Mouse (Mus musculus): ENCODE measurements at regions not wholly inside any gene's neighbourhood (a gene's known extent, or its start where the extent isn't known, plus 50 kb on each side); places are given as distances from the start of the nearest gene placed in this dataset.

- DNase-seq = no peak
These were observed 56.2 kb downstream of the Rpl36a-ps1 start for GRCm38 (mm10) chr14:98937933-98938332.

DNA sequence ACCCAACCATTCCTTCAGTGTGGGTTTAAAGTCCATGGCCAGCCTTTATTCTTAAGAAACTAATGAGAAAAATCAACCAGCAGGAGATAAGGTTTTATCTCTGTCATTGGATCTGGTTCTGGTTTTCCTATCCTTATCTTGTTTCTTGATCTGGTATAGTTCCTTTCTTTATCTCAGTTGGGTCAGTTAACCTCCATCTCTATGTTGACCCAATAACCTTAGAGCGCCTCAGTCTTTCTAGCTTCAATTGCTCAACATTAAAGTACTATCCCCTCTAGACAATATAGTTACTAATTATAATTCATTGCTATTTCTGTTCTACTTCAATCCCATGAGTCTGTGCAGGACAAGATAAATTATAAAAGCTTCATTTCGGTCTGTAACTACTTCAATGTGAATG, 56.7 kb downstream of the Rpl36a-ps1 start:
- no peak for DNase-seq

DNA sequence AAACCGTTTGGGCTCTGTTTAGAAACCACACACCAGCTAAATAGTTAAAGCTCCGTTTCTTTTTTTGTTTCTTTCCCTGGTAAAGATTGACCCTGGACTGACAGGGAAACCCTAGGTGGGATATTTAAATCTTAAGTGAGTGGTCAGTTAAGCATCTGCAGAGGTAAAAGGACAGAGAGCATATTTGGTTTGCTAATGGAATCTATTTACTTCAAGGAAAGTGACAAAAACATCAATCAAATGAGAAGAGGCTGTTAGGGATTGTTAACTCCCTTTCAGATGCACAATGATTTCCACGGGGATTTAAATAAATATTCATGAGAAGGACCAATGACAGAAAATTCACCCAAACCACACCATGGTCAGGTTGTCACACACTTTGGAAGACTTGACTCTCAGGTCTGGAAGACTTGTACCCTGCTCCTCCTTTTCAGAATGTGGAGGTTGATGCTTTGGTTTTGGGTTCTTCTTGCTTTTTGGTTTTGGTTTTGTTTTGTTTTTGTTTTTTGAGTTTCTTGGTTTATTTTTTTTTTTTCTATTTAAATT, 60.7 kb downstream of the Rpl36a-ps1 start:
- DNase-seq = no peak

GRCm38 (mm10) chr14:98929276-98929675, 64.8 kb downstream of the Rpl36a-ps1 start:
- no peak for DNase-seq

DNA sequence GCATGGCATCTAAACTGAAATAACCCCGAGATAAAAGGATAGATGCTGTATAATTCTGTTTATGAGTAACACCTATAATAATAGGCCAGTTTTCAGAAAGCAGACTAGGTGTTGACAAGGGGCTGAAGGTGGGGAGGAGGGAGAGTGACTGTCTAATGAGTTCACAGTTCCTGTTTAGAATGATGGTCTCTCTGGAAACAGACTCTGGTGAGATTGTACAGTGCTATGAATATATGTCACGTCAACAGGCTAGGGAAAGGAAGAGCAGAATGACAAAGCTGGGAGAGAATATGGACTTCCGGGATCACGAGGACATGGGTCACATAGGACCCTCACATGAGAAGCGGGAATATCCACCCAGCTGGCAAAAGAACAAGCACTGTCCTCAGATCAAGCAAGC, 85.9 kb downstream of the Rpl36a-ps1 start:
- DNase-seq = no peak

DNA sequence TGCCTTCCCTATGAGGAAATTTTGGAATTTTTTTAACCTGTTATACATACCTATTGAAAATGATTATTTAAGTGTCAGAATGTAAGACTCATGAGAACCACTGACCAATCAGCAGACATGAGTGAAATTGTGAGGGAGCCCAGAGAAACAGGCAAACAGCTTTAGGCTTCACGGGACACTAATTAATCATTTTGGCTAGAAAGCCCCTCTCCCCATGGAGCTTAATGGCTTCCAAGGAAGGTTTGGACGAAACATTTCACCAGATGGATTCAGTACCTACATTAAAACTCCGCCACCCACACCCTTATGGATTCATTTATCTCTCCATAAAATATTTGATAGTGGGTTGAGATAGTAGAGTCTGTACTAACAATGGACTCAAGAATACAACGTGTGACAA, 95.2 kb downstream of the Rpl36a-ps1 start:
- DNase-seq = no peak

- DNase-seq = no peak
These were observed 96.7 kb downstream of the Rpl36a-ps1 start for GRCm38 (mm10) chr14:98897390-98897789.

DNA sequence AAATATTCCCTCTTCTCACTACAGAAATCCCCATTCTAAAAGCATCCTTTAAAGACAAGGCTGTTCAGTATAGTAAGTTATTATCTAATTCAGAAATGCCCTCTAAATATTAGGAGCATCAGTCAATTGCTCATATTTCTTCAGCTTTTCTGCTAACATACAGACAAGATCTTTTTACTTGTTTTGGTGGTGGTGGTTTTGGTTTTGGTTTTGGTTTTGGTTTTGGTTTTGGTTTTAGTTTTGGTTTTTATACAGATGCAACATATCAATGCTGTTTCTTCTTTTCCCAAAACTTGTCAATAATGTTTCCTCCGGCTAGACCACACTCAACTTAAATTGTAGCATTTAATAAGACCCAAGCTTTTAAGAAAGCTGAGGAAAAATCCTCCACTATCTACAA, 98.2 kb downstream of the Rpl36a-ps1 start:
- no peak for DNase-seq

- no peak for DNase-seq
These were observed 101.4 kb downstream of the Rpl36a-ps1 start for GRCm38 (mm10) chr14:98892670-98893069.

GRCm38 (mm10) chr14:98891252-98891947, 102.7 kb downstream of the Rpl36a-ps1 start:
- DNase-seq = no peak

- DNase-seq = no peak
These were observed 106.5 kb downstream of the Rpl36a-ps1 start for GRCm38 (mm10) chr14:98887588-98887987.

DNA sequence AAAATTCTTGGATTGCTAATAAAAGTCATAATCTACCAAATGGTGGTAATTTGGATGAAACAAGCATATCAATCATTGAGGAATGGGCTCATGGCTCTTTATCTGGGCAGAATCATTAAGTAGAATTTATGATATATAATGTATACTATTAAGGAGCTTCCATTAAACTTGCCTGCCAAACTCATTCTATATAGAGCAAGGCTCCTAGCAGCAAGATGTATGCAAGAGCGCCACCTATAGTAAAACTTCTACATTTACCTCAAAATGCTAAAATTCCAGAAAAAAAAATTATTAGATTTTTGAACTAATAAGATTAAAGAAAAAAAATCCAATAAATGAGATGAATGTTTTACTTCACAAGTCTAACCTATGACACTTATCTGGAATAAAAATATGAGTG, 107.1 kb downstream of the Rpl36a-ps1 start:
- DNase-seq = no peak

- no peak for DNase-seq
These were observed 111.5 kb downstream of the Rpl36a-ps1 start for GRCm38 (mm10) chr14:98882586-98882985.

DNA sequence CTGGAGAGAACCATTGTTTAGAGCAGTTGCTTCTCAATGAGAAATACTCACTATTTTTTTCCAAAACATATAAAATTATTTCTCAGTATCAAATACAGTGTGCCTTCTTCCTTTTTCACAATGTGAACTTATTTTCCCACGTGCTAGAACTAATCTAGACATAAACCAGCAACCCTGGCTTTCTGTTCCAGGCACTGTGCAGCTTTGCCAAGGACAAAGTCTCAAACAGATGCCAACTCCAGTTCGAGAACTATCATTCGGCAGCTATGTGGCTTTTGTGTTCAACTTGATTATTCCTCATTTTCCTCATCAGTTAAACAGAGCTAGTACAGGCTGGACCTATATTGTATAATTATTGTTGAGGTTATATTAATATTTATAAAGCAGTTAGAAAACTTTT, 116.2 kb downstream of the Rpl36a-ps1 start:
- no peak for DNase-seq

DNA sequence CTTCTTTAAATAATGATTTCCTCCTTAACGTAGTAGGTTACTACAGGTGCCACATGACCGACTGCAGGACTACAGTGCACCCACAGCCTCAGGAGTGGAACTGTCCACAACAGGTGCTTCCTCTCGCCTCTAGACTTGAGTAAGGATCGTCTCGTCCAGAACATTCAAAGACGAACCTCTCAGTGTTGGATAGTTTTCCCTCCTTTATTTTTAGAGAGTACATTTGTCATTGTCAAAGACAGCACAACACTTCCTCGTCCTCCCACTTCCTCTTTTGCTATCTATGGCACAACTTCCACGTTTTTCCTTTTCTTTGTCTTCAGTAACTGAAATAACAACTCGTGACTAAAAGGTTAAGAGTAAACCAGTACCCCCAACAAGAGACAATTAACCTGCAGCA, 120.7 kb downstream of the Rpl36a-ps1 start:
- no peak for DNase-seq

GRCm38 (mm10) chr14:98869888-98870287, 124.2 kb downstream of the Rpl36a-ps1 start:
- no peak for DNase-seq

GRCm38 (mm10) chr14:98866880-98867279, 127.2 kb downstream of the Rpl36a-ps1 start:
- no peak for DNase-seq

GRCm38 (mm10) chr14:98864001-98864400, 130.1 kb downstream of the Rpl36a-ps1 start:
- DNase-seq = no peak

DNA sequence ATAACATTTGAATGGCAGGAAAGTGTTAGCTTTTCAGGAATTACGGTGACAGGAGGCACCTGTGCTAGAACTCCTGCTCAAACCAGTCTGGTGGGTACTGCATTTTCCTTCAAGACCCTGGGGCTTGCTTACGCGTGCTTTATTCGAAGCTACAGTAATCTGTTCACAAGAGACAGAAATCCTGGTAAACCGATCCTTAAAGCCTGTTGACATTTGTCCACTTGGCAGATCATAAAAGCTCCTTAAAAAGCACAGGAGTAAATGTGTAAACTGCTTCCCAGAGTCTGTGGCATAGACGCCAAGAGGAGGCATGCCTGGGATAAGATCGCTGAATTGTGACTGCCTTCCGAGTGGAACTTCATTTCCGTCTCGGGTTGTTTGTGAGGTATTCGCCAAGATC, 130.5 kb downstream of the Rpl36a-ps1 start:
- no peak for DNase-seq

DNA sequence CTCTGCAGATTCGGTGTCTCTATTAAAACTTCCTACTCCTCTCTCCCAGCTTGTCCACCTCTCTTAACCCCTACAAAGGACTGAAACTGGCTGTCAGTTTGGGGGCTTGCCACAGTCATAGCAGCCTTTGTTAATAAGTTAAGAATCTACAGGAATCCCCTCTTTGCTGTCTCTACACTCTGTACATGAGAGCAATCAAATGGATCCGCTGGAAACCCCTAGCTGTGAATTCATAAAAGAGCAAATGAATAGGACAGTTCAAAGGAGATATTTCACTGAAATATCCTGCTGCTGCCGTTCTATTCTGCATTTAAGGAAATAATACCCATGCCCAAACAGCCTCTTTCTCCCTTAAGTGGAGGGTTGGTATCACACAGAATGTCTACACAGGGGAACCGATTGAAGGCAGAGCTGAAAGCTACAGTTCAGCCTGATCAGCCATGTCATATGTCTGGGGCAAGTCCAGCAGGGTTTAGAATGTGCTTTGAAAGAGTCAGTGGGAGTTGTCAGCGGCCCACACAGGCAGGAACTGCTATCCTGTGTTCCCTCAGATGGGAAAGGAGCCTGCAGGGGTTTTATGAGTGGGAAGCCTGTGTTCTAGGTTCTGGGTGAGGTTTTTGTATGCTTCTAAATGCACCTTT, 131.9 kb downstream of the Rpl36a-ps1 start:
- DNase-seq = no peak

- DNase-seq = no peak
These were observed 135.3 kb downstream of the Rpl36a-ps1 start for GRCm38 (mm10) chr14:98858801-98859200.

- no peak for DNase-seq
These were observed 145.6 kb downstream of the Rpl36a-ps1 start for GRCm38 (mm10) chr14:98848500-98848899.

DNA sequence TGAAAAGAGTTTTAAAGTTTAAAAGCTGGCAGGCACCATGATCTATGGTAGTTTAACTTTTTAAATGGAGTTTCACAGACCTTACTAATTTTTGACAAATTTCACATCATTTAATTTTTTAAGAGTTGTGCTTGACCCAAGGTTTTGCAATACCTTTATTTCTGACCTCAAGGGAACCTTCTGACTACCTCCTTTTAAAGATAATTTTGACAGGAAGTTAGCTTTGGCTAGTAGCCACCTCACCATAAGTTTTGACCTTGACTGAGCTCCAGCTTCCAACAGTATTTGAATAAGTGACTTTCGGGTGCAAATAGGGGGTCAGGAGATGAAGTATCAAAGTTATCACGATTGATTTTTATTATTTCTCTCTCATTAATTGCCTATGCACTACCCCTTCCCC, 149.9 kb downstream of the Rpl36a-ps1 start:
- no peak for DNase-seq

DNA sequence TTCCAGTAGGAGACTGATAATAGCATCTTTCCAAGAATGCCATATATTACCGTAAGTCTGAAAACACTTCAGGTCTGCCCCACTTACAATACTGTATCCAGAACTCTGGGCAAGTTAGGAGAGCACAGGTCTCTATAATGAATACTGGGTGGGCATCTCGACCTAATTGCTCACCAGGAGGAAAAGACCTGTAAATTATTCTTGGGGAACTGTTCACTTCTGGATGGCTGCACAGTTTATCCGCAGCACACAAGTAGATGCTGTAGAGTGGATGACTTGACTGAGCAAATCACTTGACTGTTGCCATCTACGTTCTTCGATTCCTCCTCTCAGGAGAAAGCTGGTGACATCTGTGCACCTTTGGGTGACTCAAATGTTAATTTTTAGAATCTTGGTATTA, 159.8 kb downstream of the Rpl36a-ps1 start:
- DNase-seq = no peak
